Mouse (Mus musculus) heart, embryonic 16.5 days (tissue): ENCODE measurements around the gene Gm20388. TPM values are rescaled to one million over a fixed set of nuclear protein-coding genes. Genes with fewer than 3 reads are reported as not detected.

Source experiments
- ATAC-seq: fragments of 200-750 bp; cut with Nextera tagmentation; replicated peaks from 2 replicates; pipeline ENCODE4 v1.8.0; 2017; ENCODE audit warnings: moderate number of reproducible peaks; ENCODE audit not compliant: insufficient read depth, low FRiP score; ENCODE audit errors: extremely low read depth
- H3K27ac ChIP-seq: fragments of 300-500 bp; sonication (generic); 2 replicates; pipeline ENCODE4 v1.5.1; 2014; ENCODE audit warnings: mild to moderate bottlenecking, low read length, control low read depth, moderate library complexity
- H3K27me3 ChIP-seq: fragments of 300-500 bp; sonication (generic); 2 replicates; pipeline ENCODE4 v1.6.1; 2014; ENCODE audit warnings: low read length, mixed read lengths; ENCODE audit not compliant: control insufficient read depth, insufficient read depth
- H3K36me3 ChIP-seq: fragments of 300-500 bp; sonication (generic); 2 replicates; pipeline ENCODE4 v1.6.1; 2014; ENCODE audit not compliant: control insufficient read depth, insufficient read depth
- H3K4me1 ChIP-seq: fragments of 300-500 bp; sonication (generic); 2 replicates; pipeline ENCODE4 v1.6.1; 2014; ENCODE audit warnings: low read length, mixed read lengths; ENCODE audit not compliant: control insufficient read depth, insufficient read depth
- H3K4me2 ChIP-seq: fragments of 300-500 bp; sonication (generic); 2 replicates; pipeline ENCODE4 v1.6.1; 2014; ENCODE audit warnings: low read depth, mild to moderate bottlenecking, control low read depth, low read length
- H3K4me3 ChIP-seq: fragments of 300-500 bp; sonication (generic); 2 replicates; pipeline ENCODE4 v1.5.1; 2014; ENCODE audit warnings: mild to moderate bottlenecking, control low read depth, low read length
- H3K9ac ChIP-seq: fragments of 300-500 bp; sonication (generic); 2 replicates; pipeline ENCODE4 v1.6.1; 2014; ENCODE audit warnings: low read length, control low read depth
- H3K9me3 ChIP-seq: fragments of 300-500 bp; sonication (generic); replicated peaks from 2 replicates; pipeline ENCODE4 v1.6.1; 2016; ENCODE audit warnings: low read length; ENCODE audit not compliant: control insufficient read depth
- WGBS: fragments of 180-500 bp; shearing (Covaris S2); extraction: QIAGEN DNeasy Blood & Tissue Kit; methylation state at CpG from one replicate; pipeline ENCODE4 v1.1.7; 2014; 5-methylcytosine and 5-hydroxymethylcytosine counted together
- polyA plus RNA-seq: library from polyadenylated mRNA; unstranded; fragments of >200 nt; fragmentation: Nextera tagmentation; extraction: Ambion mirVana; gene quantifications from 2 replicates; pipeline ENCODE4 v1.2.1, GENCODE M21; 2015

Gene Gm20388
- polyA plus RNA-seq, 1 experiment from 2014 or later, result 4.5 TPM

DNA sequence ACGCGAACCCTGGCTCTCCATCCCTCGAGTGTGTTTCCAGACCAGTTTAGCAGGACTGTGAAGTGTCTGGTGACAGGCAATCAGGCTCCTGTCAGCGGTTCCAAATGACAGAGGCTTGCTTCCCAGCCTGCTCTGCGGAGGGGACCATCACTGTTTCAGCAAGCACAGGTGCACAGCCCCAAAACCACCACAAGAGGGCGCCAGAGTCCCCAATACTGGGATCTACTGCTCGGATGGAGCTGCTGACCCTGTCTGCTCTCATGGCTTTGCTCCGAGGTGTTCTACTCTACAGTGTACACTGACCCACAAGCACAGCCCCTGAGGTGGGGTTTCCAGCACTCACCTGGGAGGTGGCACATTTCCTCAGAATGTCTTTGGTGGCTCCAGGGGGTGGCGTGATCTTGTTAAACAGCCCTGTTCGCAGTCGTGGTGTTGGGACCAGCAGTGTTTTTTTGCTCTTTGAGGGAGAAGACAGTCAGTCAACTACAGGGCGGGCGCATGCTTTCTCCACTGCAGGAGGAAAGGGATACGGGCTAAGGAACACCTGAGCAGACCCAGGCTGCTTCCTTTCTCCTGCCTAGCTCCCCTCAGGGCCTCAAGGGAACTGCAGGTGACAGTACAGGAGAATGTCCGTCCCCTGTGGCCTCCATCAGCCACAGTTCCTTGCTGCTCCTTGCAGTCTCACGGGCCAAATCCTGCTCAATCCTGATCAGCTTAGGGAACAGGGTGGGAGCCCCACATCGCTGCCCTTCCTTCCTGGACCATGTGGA is 1193.6 kb downstream of the Gm20388 start:
- H3K36me3 ChIP-seq, result peaks cover 23% of the 10 kb centered on the region
- H3K4me3 ChIP-seq, result no peak overlapping the region
- H3K9me3 ChIP-seq, result no peaks in the 10 kb centered on the region
- peak; percentile 50; the same call in 1 of the 2 replicates for ATAC-seq
- H3K27ac ChIP-seq, result no peak overlapping the region
- no peak overlapping the region for H3K4me2 ChIP-seq
- H3K9ac ChIP-seq, result no peak overlapping the region
- H3K4me1 ChIP-seq, result peaks cover 12% of the 10 kb centered on the region
- WGBS, result 45% methylated on average over 17 of the region's 17 CpGs
- H3K27me3 ChIP-seq, result peaks cover 3% of the 10 kb centered on the region; the same call in 1 of the 2 replicates

DNA sequence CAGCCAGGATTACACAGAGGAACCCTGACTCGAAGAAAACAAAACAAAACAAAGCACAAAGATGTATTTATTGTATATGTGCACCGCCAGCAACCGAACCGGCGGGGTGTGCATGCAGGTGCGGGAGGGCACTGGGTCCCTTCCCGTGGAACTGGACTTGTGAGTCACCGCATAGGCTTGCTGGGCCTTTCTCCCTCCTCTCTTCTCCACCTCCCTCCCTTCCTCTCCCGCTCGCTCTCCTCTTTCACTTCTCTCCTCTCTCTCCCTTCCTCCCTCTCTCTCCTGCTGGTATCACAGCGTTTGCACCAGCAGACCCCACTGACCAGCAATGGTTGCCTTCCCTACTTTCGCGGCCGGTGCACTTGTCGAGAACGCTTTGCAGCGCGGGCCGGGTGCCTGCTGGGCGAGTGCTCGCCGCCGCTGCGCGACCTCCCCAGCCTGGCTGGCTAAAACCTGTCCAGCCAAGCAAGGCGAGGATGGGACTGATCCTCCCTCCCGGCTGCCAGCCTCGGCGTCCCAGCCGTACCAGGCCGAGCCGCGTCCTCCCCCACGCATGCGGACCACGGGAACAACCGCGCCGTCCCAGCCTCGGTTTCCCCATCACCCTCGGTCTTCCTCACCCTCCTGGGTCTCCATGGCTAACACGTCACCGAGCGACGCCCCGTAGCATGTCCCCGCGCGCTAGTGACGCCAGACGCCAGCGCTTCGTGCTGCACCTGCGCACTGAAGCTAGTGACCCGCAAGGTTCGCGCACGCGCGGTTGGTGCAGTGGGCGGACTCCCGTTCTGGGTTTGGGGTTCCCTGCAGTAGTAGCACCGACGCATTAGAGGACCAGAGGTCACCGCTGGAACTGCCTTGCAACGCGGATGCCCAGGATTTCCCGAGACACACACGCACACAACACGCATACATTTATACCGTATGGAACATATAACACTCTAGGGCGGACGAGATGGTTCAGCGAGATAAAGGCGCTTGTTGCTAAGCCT is 1197.3 kb downstream of the Gm20388 start, which contains the start of gene Mthfsd:
Gene Mthfsd (minus strand): TSS at position 725 of the 989 bp plus-strand sequence.
- Histone ChIP-seq H3K9me3 (no peaks in the 10 kb centered on the region), H3K4me3 (peak within 1 kb of the TSS; percentile 68), H3K4me2 (peak within 1 kb of the TSS; percentile 93), H3K9ac (peak within 1 kb of the TSS; percentile 81), H3K27me3 (0 out of 2 replicates have a peak, but pooled peaks cover 7% of the 10 kb centered on the region), H3K36me3 (peaks cover 9% of the 10 kb centered on the region; the same call in 1 of the 2 replicates), H3K4me1 (peaks cover 12% of the 10 kb centered on the region), H3K27ac (peak within 1 kb of the TSS; percentile 49)
- WGBS, result 1% methylated on average over 75 of the region's 75 CpGs
- ATAC-seq, result peak; percentile 92

DNA sequence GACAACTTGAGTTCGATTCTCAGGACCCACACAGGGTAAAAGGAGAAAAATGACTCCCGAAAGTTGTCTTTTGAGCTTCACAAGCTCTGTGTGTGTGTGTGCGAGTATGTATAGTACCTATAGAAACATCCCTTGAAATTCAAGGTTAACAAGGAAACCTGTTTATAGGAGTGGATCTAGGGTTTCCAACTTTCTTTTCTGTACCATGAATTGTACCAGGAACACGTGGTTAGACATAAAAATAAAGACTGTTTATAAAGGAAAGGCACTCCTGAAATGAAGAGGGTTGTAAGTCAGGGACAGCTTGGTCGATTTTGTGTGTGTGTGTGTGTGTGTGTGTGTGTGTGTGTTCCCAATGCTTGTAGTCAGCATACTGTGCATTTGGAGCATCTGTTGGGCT is 1198.0 kb downstream of the Gm20388 start:
- Histone ChIP-seq H3K4me2 (peak overlapping the region; percentile 93), H3K36me3 (peaks cover 5% of the 10 kb centered on the region; the same call in 1 of the 2 replicates), H3K9ac (peak overlapping the region; percentile 81), H3K27ac (0 out of 2 replicates have a peak overlapping the region, but pooled peaks have one; percentile 5), H3K4me3 (peak overlapping the region; percentile 68), H3K27me3 (peaks cover 10% of the 10 kb centered on the region; the same call in 1 of the 2 replicates), H3K9me3 (no peaks in the 10 kb centered on the region), H3K4me1 (peaks cover 10% of the 10 kb centered on the region)
- no peak for ATAC-seq
- 15% methylated on average over 5 of the region's 5 CpGs for WGBS

DNA sequence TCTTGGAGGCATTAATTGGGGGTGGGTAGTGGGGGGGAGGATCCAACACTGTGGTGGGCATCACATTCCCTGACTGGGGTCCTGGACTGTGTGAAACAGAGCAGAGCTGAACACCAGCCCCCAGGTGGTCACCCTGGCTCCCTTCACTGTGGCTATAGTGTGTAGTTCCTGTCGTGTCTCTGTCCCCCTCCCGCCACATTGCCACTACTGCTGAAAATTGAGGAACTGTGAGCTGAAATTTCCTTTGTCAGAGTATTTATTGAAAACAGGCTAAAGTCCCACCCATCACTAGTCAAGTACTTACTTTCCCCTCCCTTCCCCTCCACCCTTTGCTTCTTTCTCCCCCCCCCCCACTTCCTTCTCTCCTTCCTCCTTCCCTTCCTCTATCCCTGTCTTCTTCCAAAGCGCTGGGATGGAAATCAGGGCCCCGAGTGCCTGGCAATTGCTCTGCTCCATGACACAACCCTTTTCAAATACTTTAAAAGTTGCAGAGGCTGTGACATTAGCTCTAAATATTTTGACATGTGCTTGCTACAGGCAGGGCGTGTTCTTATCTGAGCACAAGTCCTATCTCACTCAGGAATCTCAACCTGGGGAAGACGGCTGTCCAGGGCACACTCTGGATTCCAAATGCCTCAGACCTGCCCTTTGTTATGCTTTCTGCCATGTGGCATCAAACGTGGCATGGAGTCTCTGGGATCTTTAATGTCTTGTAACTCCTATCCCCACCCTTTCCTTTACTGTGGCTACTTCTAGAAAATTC is 1200.7 kb downstream of the Gm20388 start:
- peaks cover 34% of the 10 kb centered on the region for H3K27me3 ChIP-seq
- H3K4me1 ChIP-seq, result peaks cover 9% of the 10 kb centered on the region
- no peaks in the 10 kb centered on the region for H3K36me3 ChIP-seq
- H3K27ac ChIP-seq, result no peak overlapping the region
- H3K4me2 ChIP-seq, result no peak overlapping the region
- 38% methylated on average over 7 of the region's 7 CpGs for WGBS
- H3K4me3 ChIP-seq, result no peak overlapping the region
- no peaks in the 10 kb centered on the region for H3K9me3 ChIP-seq
- ATAC-seq, result no peak
- no peak overlapping the region for H3K9ac ChIP-seq

DNA sequence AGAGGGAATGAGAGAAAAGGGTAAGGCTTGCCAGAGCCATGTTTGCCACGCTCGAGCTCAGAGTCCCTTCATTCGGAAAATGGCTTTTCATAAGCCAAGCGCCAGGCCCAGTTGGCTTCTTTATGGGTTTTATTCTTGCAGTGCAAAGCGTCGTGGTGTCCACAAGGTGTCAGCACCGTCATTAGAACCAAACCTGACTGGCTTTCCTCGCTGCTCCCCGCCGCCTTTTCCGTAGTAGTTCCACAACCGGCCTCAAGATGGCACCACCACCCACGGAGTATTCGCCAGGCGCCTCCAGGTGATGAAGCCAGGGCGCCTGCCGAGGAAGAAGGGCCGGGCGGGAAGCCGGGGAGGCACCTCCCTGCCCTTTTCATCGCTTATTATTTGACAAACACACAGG is 1202.6 kb downstream of the Gm20388 start:
- Histone ChIP-seq H3K27ac (no peak overlapping the region), H3K27me3 (peaks cover 53% of the 10 kb centered on the region), H3K4me2 (0 out of 2 replicates have a peak overlapping the region, but pooled peaks have one; percentile 8), H3K4me1 (peaks cover 2% of the 10 kb centered on the region; the same call in 1 of the 2 replicates), H3K36me3 (no peaks in the 10 kb centered on the region), H3K9me3 (peaks cover 5% of the 10 kb centered on the region), H3K9ac (no peak overlapping the region), H3K4me3 (no peak overlapping the region)
- under 1% methylated on average over 21 of the region's 21 CpGs for WGBS
- ATAC-seq, result peak; percentile 8; the same call in 1 of the 2 replicates

DNA sequence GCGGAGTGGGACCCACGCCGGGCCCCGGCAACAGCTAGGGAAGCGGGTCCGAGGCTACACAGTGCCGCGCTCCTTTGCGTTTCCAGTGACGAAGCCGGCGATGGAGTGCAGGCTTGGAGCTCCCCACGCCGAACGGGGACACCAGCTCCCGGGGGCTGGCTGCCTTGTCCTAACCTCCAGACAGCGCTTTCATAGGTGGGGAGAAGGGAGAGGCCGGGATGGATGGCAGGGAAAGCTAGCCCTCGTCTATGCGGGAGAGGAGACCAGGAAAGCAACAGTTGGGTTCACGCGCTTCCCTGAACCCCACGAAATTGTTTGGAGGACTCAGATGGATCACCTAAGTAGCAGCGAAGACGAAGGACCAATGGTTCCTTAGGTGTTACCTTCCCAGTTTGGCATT is 1204.5 kb downstream of the Gm20388 start:
- ATAC-seq, result no peak
- peak overlapping the region; percentile 31 for H3K4me3 ChIP-seq
- no peaks in the 10 kb centered on the region for H3K36me3 ChIP-seq
- peak overlapping the region; percentile 50 for H3K4me2 ChIP-seq
- H3K9ac ChIP-seq, result peak overlapping the region; percentile 28; the same call in 1 of the 2 replicates
- peaks cover 5% of the 10 kb centered on the region for H3K9me3 ChIP-seq
- no peak overlapping the region for H3K27ac ChIP-seq
- peaks cover 2% of the 10 kb centered on the region; the same call in 1 of the 2 replicates for H3K4me1 ChIP-seq
- peaks cover 65% of the 10 kb centered on the region for H3K27me3 ChIP-seq
- WGBS, result 3% methylated on average over 25 of the region's 25 CpGs

DNA sequence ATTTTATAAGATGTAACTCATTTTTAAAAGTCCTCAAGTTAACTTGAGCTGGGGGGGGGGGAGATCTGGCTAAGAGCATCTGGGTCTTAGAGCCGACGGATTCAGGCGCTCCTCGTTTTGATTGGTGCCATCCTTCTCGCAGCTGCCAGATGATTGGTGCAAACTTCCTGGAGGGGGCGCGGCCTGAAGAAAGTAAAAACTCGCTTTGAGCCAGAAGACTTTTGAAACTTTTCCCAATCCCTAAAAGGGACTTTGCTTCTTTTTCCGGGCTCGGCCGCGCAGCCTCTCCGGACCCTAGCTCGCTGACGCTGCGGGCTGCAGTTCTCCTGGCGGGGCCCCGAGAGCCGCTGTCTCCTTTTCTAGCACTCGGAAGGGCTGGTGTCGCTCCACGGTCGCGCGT is 1205.3 kb downstream of the Gm20388 start, which contains the start of gene Foxc2:
Gene Foxc2 (plus strand): TSS at position 224 of the 400 bp plus-strand sequence.
- Histone ChIP-seq H3K4me3 (peak within 1 kb of the TSS; percentile 66), H3K27me3 (peaks cover 71% of the 10 kb centered on the region), H3K36me3 (no peaks in the 10 kb centered on the region), H3K4me1 (peaks cover 2% of the 10 kb centered on the region; the same call in 1 of the 2 replicates), H3K9ac (peak within 1 kb of the TSS; percentile 78), H3K27ac (peak within 1 kb of the TSS; percentile 88), H3K9me3 (peaks cover 5% of the 10 kb centered on the region), H3K4me2 (peak within 1 kb of the TSS; percentile 82)
- WGBS, result under 1% methylated on average over 25 of the region's 25 CpGs
- peak; percentile 53 for ATAC-seq

DNA sequence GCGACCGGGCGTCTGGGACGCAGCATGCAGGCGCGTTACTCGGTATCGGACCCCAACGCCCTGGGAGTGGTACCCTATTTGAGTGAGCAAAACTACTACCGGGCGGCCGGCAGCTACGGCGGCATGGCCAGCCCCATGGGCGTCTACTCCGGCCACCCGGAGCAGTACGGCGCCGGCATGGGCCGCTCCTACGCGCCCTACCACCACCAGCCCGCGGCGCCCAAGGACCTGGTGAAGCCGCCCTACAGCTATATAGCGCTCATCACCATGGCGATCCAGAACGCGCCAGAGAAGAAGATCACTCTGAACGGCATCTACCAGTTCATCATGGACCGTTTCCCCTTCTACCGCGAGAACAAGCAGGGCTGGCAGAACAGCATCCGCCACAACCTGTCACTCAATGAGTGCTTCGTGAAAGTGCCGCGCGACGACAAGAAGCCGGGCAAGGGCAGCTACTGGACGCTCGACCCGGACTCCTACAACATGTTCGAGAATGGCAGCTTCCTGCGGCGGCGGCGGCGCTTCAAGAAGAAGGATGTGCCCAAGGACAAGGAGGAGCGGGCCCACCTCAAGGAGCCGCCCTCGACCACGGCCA is 1206.0 kb downstream of the Gm20388 start:
- no peak; the same call in 1 of the 2 replicates for ATAC-seq
- H3K27me3 ChIP-seq, result peaks cover 78% of the 10 kb centered on the region
- peak overlapping the region; percentile 82 for H3K4me2 ChIP-seq
- H3K4me3 ChIP-seq, result peak overlapping the region; percentile 66
- H3K27ac ChIP-seq, result peak overlapping the region; percentile 88
- H3K36me3 ChIP-seq, result no peaks in the 10 kb centered on the region
- H3K9ac ChIP-seq, result peak overlapping the region; percentile 78
- 1% methylated on average over 55 of the region's 55 CpGs for WGBS
- peaks cover 5% of the 10 kb centered on the region for H3K9me3 ChIP-seq
- H3K4me1 ChIP-seq, result peaks cover 2% of the 10 kb centered on the region; the same call in 1 of the 2 replicates
